Mouse (Mus musculus): ENCODE results near the gene Bex4. TPM values are rescaled to one million over a fixed set of nuclear protein-coding genes. Genes with fewer than 3 reads are reported as not detected.

The Bex4 gene
- not detected for polyA plus RNA-seq (2012; fragmentation: generic; extraction: Trizol)

GRCm38 (mm10) chrX:136138827-136139639 lies at the start of gene Bex4:
Gene Bex4 (plus strand): TSS chrX:136138996.

GRCm38 (mm10) chrX:136172118-136172551 lies 33.3 kb downstream of the Bex4 start, which contains the start of gene Tceal8:
Gene Tceal8 (minus strand): TSS chrX:136172342.

Other genes with a start within 250 kb of the Bex4 start
- under 1 TPM; 0.06 to 0.27 TPM for gene Arxes2, start 145.2 kb upstream of the Bex4 start, polyA plus RNA-seq (2012; fragmentation: generic; extraction: Trizol)
- gene Arxes1, start 105.6 kb upstream of the Bex4 start, polyA plus RNA-seq (2012; fragmentation: generic; extraction: Trizol), result not detected
- gene Bex2, start 70.8 kb upstream of the Bex4 start, polyA plus RNA-seq (2012; fragmentation: generic; extraction: Trizol), result under 1 TPM in 1 of 2 experiments, not detected in 1; 0.02 TPM
- under 1 TPM; 0.05 to 0.54 TPM for gene Nxf3, start 53.7 kb upstream of the Bex4 start, polyA plus RNA-seq (2012; fragmentation: generic; extraction: Trizol)
- gene Tceal8, start 33.3 kb downstream of the Bex4 start, polyA plus RNA-seq (2012; fragmentation: generic; extraction: Trizol), result 10 to 100 TPM; 23.0 to 36.2 TPM
- gene Tceal5, start 64.9 kb downstream of the Bex4 start, polyA plus RNA-seq (2012; fragmentation: generic; extraction: Trizol), result not detected
- gene Tceal7, start 75.8 kb downstream of the Bex4 start, polyA plus RNA-seq (2012; fragmentation: generic; extraction: Trizol), result not detected
- under 1 TPM in 1 of 2 experiments, not detected in 1; 0.06 TPM for gene Bex1, start 76.5 kb downstream of the Bex4 start, polyA plus RNA-seq (2012; fragmentation: generic; extraction: Trizol)
- gene Tceal9, start 106.1 kb downstream of the Bex4 start, polyA plus RNA-seq (2012; fragmentation: generic; extraction: Trizol), result 10 to 100 TPM; 15.1 to 99.1 TPM
- gene Bex3, start 131.3 kb downstream of the Bex4 start, polyA plus RNA-seq (2012; fragmentation: generic; extraction: Trizol), result 100 to 1,000 TPM; 334 to 420 TPM

All from C3H10T1/2 (cell line).